Mouse (Mus musculus): Measurements from ENCODE around the gene Slc37a1. TPM values are rescaled to one million over a fixed set of nuclear protein-coding genes. Genes with fewer than 3 reads are reported as not detected.
A peak's percentile ranks its signal among the peaks of the same experiment; 100 is the strongest.

Slc37a1 gene
- polyA plus RNA-seq, 1 experiment from 2014 or later, result 3.8 TPM

DNA sequence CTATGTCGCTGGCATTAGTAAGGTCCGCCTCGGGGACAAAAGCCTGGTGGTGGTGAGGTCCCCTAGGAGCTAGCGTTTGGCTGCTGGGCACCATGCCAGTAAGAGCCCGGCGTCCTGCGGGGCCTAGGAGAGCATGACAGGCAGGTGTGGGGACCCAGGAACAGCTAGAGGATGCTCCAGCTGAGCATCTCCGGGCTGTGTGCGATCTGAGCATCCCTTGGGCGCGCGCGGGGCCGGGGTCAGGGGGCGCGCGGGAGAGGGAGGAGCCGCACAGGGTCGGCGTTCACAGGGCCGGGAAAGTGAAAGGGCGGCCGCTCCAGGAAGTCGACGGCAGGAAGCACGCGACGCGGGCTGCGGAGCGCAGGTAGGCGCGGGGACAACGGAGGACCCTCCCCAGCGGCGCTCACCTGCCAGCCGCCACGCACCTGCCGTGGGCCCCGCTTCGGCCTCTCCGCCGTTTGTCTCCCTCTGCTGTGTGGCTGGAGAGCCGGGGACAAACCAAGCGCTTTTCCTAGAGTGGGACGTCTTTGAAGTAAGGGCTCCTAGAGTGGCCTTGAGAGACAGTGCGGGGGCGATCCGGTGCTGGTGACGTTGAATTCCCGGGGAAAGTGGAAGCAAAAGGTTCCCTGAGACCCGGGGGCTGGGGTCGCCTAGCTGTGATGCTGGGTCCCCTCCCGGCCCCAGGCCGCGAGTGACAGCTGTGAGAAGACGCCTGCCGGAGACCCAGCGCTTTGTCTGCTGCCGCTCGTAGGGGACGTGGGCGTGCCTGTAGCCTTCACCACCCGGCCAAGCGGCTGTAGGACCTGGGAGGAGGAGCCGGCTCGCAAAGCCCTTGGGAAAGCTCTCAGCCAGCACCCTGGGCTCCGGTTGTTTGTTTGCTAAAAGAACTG is 9.5 kb downstream of the Slc37a1 start:
- Histone ChIP-seq H3K9me3 (no peaks in the 10 kb centered on the region), H3K4me3 (peak overlapping the region; percentile 56), H3K36me3 (no peaks in the 10 kb centered on the region), H3K27ac (no peak overlapping the region), H3K9ac (peak overlapping the region; percentile 74), H3K4me2 (peak overlapping the region; percentile 99), H3K4me1 (peaks cover 26% of the 10 kb centered on the region), H3K27me3 (peaks cover 33% of the 10 kb centered on the region)
- under 1% methylated on average over 67 of the region's 68 CpGs for WGBS
- ATAC-seq (ENCODE audit: insufficient number of reproducible peaks, insufficient read depth, low FRiP score, low TSS enrichment, low read depth), result peak; percentile 43; the same call in 1 of the 2 replicates

DNA sequence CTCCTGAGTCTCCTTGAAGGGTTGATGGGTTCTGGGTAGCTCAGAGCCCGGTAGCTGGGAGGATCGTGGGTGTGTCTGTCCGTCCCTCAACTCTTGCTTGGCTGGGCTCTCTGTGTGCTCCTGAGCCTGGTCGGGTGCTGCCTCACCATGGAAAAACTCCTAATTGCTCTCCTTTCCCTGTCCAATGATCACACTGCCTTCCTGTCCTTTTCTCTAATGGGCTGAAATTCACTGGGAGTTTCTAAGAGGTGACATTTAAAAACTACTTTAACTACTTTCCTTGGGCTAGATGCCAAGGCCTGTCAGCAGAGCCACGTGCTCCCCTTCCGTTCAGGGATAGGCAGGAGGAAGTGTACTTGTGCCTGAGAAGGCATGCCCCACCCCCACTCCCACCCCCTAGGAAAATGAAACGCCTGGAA is 10.9 kb downstream of the Slc37a1 start:
- Histone ChIP-seq H3K9me3 (no peaks in the 10 kb centered on the region), H3K36me3 (no peaks in the 10 kb centered on the region), H3K27me3 (peaks cover 33% of the 10 kb centered on the region), H3K4me2 (peak overlapping the region; percentile 99), H3K9ac (no peak overlapping the region), H3K4me3 (no peak overlapping the region; the same call in 1 of the 2 replicates), H3K27ac (no peak overlapping the region), H3K4me1 (peaks cover 26% of the 10 kb centered on the region)
- WGBS, result 16% methylated on average over 7 of the region's 7 CpGs
- ATAC-seq (ENCODE audit: insufficient number of reproducible peaks, insufficient read depth, low FRiP score, low TSS enrichment, low read depth), result no peak

DNA sequence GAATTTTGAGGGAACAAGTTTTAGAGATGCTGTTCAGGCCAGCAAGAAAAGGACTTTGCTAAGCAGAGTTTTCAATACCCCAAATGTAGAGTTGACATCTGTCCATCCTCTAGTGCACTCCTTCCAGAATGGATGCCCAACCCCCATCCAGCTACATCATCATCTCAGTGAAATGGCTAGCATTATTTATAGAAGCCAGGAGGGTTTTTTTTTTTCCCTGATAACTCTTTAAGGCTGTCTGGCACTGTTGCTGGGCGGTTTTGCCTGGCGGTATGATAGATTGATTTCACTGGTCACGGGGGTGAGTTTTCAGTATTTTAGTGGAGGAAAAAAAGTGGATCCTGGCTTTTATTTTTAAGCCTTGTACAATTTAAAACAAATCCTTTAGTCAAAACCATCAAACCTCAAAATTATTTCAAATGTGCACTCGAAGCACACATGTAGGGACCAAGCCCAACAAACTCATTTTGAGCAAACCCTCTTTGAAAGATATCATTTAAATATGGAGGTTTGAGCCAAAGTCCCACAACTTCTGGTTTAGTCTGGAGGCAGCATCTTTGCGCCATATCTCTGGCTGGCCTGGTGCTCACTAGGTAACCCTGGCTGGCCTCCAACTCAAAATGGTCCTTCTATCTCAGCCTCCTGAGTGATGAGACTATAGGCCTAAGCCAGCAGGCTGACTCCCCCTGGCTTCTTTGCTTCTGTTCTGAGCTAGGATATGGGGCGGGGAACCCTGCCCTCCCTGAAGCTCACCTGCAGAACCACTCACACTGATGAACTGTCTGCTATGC is 12.0 kb downstream of the Slc37a1 start:
- WGBS, result 82% methylated on average over 6 of the region's 6 CpGs
- ATAC-seq (ENCODE audit: insufficient number of reproducible peaks, insufficient read depth, low FRiP score, low TSS enrichment, low read depth), result no peak

DNA sequence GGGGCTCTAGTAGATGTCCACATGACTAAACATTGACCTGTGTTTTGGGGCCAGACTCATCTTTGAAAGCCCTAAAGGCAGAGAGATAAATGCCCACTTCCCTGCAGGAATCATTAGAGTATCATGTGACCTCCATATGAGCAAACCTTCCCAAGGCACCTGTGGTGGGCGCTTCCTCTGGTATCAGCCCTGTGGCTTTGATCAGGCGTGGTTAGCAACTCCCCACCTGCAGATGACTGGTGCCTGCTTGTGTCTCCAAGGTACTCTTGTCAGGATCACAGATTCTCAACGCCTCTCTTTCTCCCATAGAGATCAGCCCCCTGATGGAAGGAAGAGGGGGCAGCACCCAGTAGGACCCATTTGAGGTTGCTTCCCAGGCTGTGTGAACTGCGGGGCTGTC is 13.4 kb downstream of the Slc37a1 start:
- Histone ChIP-seq H3K9ac (no peak overlapping the region), H3K4me2 (no peak overlapping the region), H3K27me3 (peaks cover 30% of the 10 kb centered on the region), H3K27ac (no peak overlapping the region), H3K36me3 (no peaks in the 10 kb centered on the region), H3K4me1 (peaks cover 26% of the 10 kb centered on the region), H3K9me3 (no peaks in the 10 kb centered on the region), H3K4me3 (no peak overlapping the region)
- WGBS, result 86% methylated on average over 4 of the region's 4 CpGs
- no peak for ATAC-seq (ENCODE audit: insufficient number of reproducible peaks, insufficient read depth, low FRiP score, low TSS enrichment, low read depth)

More for the DNA sequence above, 12.0 kb downstream of the Slc37a1 start:
- peaks cover 26% of the 10 kb centered on the region for H3K4me1 ChIP-seq
- no peak overlapping the region for H3K4me2 ChIP-seq
- no peak overlapping the region for H3K4me3 ChIP-seq
- no peak overlapping the region for H3K27ac ChIP-seq
- H3K27me3 ChIP-seq, result peaks cover 33% of the 10 kb centered on the region
- H3K36me3 ChIP-seq, result no peaks in the 10 kb centered on the region
- no peaks in the 10 kb centered on the region for H3K9me3 ChIP-seq
- H3K9ac ChIP-seq, result no peak overlapping the region

DNA sequence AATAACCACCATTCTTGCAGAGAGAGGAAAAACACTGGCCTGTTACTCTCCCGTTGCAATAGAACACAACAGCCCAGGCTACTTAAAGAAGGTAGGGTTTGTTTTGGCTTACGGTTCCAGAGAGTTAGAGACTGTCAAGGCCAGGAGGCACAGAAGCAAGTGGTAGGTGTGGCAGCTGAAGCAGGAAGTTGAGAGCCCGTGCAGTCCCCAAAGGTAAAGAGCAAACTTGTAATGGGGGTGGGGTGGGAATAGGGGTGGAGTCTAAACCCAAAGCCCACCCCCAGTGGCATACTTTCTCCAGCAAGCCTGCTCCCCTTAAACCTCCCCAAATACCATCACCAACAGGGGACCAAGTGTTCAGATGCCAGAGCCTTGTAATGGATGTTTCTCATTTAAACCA is 14.1 kb downstream of the Slc37a1 start:
- no peak for ATAC-seq (ENCODE audit: insufficient number of reproducible peaks, insufficient read depth, low FRiP score, low TSS enrichment, low read depth)
- peaks cover 20% of the 10 kb centered on the region for H3K4me1 ChIP-seq
- no peaks in the 10 kb centered on the region for H3K9me3 ChIP-seq
- no peak overlapping the region for H3K4me2 ChIP-seq
- 74% methylated on average over 3 of the region's 3 CpGs for WGBS
- H3K27me3 ChIP-seq, result peaks cover 23% of the 10 kb centered on the region
- H3K27ac ChIP-seq, result no peak overlapping the region
- H3K4me3 ChIP-seq, result no peak overlapping the region
- H3K36me3 ChIP-seq, result no peaks in the 10 kb centered on the region
- H3K9ac ChIP-seq, result no peak overlapping the region

DNA sequence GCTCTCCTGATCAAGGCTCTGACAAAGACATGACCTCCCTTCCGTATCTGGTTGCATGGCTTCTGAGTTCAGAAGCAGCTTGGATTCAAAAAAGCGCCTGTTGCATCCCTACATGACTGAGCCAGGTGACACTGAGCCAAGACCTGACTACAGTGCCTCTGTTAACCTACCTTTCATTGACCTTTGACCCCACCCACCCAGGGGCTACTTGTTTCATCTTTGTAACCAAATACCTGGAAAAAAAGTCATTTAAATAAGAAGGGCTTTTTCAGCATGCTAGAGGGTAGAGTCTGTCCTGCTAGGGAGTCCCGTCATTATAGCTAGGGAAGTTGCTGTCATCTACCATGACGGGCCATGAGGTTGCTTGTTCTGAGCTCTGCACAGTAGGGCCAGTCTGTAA is 16.8 kb downstream of the Slc37a1 start:
- WGBS, result 71% methylated on average over 4 of the region's 4 CpGs
- Histone ChIP-seq H3K4me1 (peaks cover 4% of the 10 kb centered on the region; the same call in 1 of the 2 replicates), H3K4me2 (no peak overlapping the region), H3K36me3 (no peaks in the 10 kb centered on the region), H3K27ac (no peak overlapping the region), H3K4me3 (no peak overlapping the region), H3K27me3 (no peaks in the 10 kb centered on the region), H3K9ac (no peak overlapping the region), H3K9me3 (no peaks in the 10 kb centered on the region)
- ATAC-seq (ENCODE audit: insufficient number of reproducible peaks, insufficient read depth, low FRiP score, low TSS enrichment, low read depth), result no peak

DNA sequence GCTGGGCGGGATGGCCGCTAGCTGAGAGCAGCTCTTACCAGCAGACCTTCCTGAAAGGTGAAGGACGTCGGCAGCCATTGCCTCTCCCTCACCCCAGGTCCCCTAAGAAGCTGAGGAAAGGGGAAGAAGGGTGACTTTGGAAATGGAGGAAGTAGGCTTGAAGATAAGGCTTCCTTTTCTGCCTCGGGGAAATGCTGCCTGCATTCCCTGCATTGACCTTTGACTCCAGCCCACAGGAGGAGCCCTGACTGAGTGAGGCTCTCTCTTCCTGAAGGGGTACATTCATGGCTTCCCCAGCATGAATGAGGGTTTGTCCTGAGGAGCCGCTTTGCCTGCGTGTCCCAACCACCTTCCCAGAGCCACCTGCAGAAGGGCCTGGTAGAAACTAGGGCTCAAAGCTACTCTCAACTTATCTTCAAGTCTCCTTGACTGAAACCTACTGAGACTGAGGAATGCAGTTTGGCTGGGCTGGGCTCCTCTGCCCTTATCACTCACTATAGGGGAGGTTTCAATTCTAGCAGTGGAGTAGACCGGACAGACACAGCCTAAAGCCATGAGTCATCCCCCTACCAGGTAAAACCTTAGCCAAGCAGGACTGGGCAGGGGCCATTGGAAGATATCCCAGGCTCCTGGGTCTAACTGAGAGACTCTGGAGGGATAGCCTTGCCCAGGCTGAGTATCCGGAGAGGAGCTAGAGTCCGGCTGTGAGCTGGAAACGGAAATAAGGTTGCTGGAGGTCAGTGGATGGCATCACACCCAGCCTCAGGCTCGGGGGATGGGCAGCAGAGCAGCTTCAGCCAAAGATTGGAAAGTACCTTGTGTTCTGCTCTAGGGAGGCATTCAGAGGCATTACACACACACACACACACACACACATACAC is 18.5 kb downstream of the Slc37a1 start:
- H3K27me3 ChIP-seq, result no peaks in the 10 kb centered on the region
- H3K4me3 ChIP-seq, result no peak overlapping the region
- no peaks in the 10 kb centered on the region for H3K9me3 ChIP-seq
- H3K9ac ChIP-seq, result no peak overlapping the region
- no peak overlapping the region for H3K27ac ChIP-seq
- peaks cover 13% of the 10 kb centered on the region for H3K4me1 ChIP-seq
- WGBS, result 30% methylated on average over 12 of the region's 12 CpGs
- 0 out of 2 replicates have a peak, but pooled peaks have one; percentile 18 for ATAC-seq (ENCODE audit: insufficient number of reproducible peaks, insufficient read depth, low FRiP score, low TSS enrichment, low read depth)
- H3K4me2 ChIP-seq, result no peak overlapping the region
- no peaks in the 10 kb centered on the region for H3K36me3 ChIP-seq

DNA sequence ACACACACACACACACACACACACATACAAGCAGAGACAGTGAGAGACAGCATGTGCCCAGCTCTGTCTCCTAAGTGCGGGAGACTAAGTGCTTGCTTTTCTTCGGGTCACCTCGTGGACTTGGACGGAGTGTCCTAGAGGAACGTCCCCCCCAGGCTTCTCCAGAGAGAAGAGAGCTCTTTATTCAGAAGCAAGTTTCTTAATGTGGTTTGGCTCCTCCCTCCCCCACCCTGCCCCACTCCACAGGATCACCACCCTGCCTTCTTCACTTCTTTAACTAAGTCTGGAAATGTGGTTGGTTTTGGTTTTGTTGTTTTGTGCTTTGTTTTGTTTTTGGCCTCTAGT is 19.2 kb downstream of the Slc37a1 start:
- Histone ChIP-seq H3K4me1 (peaks cover 13% of the 10 kb centered on the region), H3K9me3 (no peaks in the 10 kb centered on the region), H3K9ac (no peak overlapping the region), H3K4me2 (no peak overlapping the region), H3K27ac (no peak overlapping the region), H3K27me3 (no peaks in the 10 kb centered on the region), H3K36me3 (no peaks in the 10 kb centered on the region), H3K4me3 (no peak overlapping the region)
- ATAC-seq (ENCODE audit: insufficient number of reproducible peaks, insufficient read depth, low FRiP score, low TSS enrichment, low read depth), result no peak
- WGBS, result 27% methylated on average over 5 of the region's 5 CpGs

DNA sequence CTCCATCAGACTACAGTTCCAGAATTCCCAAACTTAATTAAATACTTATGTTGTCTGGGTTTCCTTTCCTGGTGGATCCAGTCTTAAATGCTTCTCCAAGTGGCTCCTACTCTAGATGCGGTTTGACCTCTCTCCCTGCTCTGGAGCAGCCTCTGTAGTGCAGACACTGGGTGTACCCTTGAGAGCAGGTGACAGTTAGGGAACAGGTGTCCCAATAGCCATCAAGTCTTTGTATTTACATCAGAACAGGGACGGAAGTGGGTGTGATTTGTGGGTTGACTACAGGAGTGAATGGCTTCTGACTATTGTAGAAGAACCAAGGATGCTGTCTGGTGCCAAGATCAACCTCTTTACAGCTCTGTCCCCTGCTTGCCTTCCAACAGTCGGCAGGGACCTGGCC is 21.2 kb downstream of the Slc37a1 start:
- Histone ChIP-seq H3K9me3 (no peaks in the 10 kb centered on the region), H3K4me3 (no peak overlapping the region), H3K9ac (no peak overlapping the region), H3K36me3 (no peaks in the 10 kb centered on the region), H3K4me1 (peaks cover 13% of the 10 kb centered on the region), H3K27ac (no peak overlapping the region), H3K27me3 (no peaks in the 10 kb centered on the region), H3K4me2 (no peak overlapping the region)
- no peak for ATAC-seq (ENCODE audit: insufficient number of reproducible peaks, insufficient read depth, low FRiP score, low TSS enrichment, low read depth)
- WGBS, result 69% methylated on average over 3 of the region's 3 CpGs

DNA sequence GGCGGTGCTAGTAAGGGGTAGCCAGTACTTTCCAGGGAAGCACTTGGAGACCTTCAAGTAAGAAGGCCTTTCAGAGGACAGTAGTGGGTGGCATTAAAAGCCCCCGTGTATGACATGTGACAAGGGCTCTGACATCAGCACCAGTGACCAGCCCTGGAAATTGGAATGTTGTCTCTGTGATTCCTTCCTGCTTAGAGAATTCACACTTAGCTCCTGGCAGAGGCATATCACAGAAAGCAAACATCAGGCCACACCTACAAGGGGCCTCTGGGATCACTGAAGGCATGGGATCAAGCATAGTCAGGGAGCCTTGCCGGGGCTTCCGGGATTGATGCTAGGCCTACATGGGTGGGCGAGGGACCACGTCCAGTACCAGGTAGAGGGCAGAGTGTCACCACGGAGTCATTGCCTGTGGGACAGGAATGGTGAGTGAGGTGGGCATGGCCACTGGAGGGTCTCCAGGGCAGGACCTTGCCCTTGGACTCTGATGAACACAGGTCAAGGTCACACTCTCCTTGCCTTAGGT is 21.8 kb downstream of the Slc37a1 start:
- Histone ChIP-seq H3K9ac (no peak overlapping the region), H3K27ac (no peak overlapping the region), H3K36me3 (no peaks in the 10 kb centered on the region), H3K4me2 (no peak overlapping the region), H3K4me1 (peaks cover 13% of the 10 kb centered on the region), H3K27me3 (no peaks in the 10 kb centered on the region), H3K9me3 (no peaks in the 10 kb centered on the region), H3K4me3 (no peak overlapping the region)
- no peak for ATAC-seq (ENCODE audit: insufficient number of reproducible peaks, insufficient read depth, low FRiP score, low TSS enrichment, low read depth)
- 91% methylated on average over 7 of the region's 7 CpGs for WGBS

DNA sequence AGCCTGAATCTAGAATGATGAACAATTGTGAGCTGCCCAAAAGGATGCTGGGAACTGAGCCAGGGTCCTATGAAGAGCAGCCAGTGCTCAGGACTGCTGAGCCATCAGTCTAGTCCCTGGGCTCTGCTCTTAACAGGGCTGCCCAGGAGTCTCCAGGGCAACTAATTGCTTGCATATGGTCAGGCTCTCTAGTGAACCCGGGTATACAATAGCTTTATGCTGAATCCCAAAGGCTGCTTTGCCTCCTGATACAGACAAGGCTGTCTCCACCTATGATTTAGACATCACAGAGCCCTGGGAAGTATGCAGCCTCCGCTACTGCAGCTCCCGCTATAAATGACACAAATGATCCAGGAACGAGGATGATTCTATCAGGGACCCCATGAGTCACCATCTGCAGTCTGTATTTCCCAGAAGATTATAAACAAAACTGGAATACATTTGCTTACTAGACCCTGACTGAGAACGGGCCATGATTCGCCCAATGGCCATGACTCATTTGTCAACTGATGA is 22.7 kb downstream of the Slc37a1 start:
- ATAC-seq (ENCODE audit: insufficient number of reproducible peaks, insufficient read depth, low FRiP score, low TSS enrichment, low read depth), result no peak
- H3K4me2 ChIP-seq, result no peak overlapping the region
- no peaks in the 10 kb centered on the region for H3K36me3 ChIP-seq
- H3K27me3 ChIP-seq, result no peaks in the 10 kb centered on the region
- H3K4me3 ChIP-seq, result no peak overlapping the region
- 23% methylated on average over 6 of the region's 6 CpGs for WGBS
- peaks cover 13% of the 10 kb centered on the region for H3K4me1 ChIP-seq
- no peak overlapping the region for H3K9ac ChIP-seq
- H3K27ac ChIP-seq, result no peak overlapping the region
- H3K9me3 ChIP-seq, result no peaks in the 10 kb centered on the region
